Mouse (Mus musculus) myocyte (in vitro differentiated cells): ENCODE measurements around the gene Anks1b. TPM values are rescaled to one million over a fixed set of nuclear protein-coding genes. Genes with fewer than 3 reads are reported as not detected.
A peak's percentile ranks its signal among the peaks of the same experiment; 100 is the strongest.

Source experiments
- H3K27me3 ChIP-seq: one replicate; pipeline ENCODE4 v1.6.1; 2011; ENCODE audit not compliant: control insufficient read depth, insufficient read depth, insufficient read length
- H3K36me3 ChIP-seq: one replicate; pipeline ENCODE4 v1.6.1; 2011; ENCODE audit not compliant: control insufficient read depth, insufficient read depth
- H3K4me2 ChIP-seq: one replicate; pipeline ENCODE4 v1.6.1; 2011; ENCODE audit warnings: low read depth, control low read depth
- H3K4me3 ChIP-seq: one replicate; pipeline ENCODE4 v1.5.1; 2011; ENCODE audit warnings: mild to moderate bottlenecking, control low read depth, moderate library complexity
- H3K79me2 ChIP-seq: one replicate; pipeline ENCODE4 v1.6.1; 2011; ENCODE audit not compliant: control insufficient read depth, insufficient read depth
- H3ac ChIP-seq: one replicate; pipeline ENCODE4 v1.6.1; 2011; ENCODE audit not compliant: control insufficient read depth, insufficient read length
- CEBPB ChIP-seq: IDR thresholded peaks from 2 replicates; pipeline ENCODE4 v1.6.1; 2011; ENCODE audit warnings: mild to moderate bottlenecking, moderate library complexity; ENCODE audit not compliant: poor library complexity, insufficient read depth, severe bottlenecking
- E2F4 ChIP-seq: IDR thresholded peaks from one replicate; pipeline ENCODE4 v1.6.1; 2011; ENCODE audit warnings: mild to moderate bottlenecking, control low read depth, moderate library complexity; ENCODE audit not compliant: insufficient read depth
- MAX ChIP-seq: IDR thresholded peaks from one replicate; pipeline ENCODE4 v1.6.1; 2011; ENCODE audit warnings: low read depth, mild to moderate bottlenecking, control low read depth
- MYOD1 ChIP-seq, 3 experiments: IDR thresholded peaks; one replicate each; pipeline ENCODE4 v1.6.1; 2011; ENCODE audit warnings: control low read depth in 2 of 3, low read depth in 2 of 3, mild to moderate bottlenecking in 2 of 3, moderate library complexity in 1 of 3; ENCODE audit not compliant: insufficient read length in 2 of 3, control insufficient read depth in 1 of 3
- MYOG ChIP-seq, 3 experiments: IDR thresholded peaks; one replicate each; pipeline ENCODE4 v1.6.1; 2011; ENCODE audit warnings: control low read depth in 2 of 3, low read depth in 2 of 3, mild to moderate bottlenecking in 2 of 3; ENCODE audit not compliant: insufficient read length in 2 of 3, control insufficient read depth in 1 of 3, insufficient read depth in 1 of 3
- POLR2A ChIP-seq: IDR thresholded peaks from one replicate; pipeline ENCODE4 v1.6.1; 2011; ENCODE audit warnings: low read depth, mild to moderate bottlenecking, control low read depth, moderate library complexity; ENCODE audit not compliant: insufficient read length
- POLR2AphosphoS2 ChIP-seq: IDR thresholded peaks from one replicate; pipeline ENCODE4 v1.6.1; 2011; ENCODE audit warnings: low read depth, control low read depth; ENCODE audit not compliant: insufficient read length
- REST ChIP-seq: IDR thresholded peaks from one replicate; pipeline ENCODE4 v1.6.1; 2011; ENCODE audit warnings: mild to moderate bottlenecking, control low read depth, moderate library complexity; ENCODE audit not compliant: insufficient read depth, insufficient read length
- SRF ChIP-seq: IDR thresholded peaks from one replicate; pipeline ENCODE4 v1.6.1; 2011; ENCODE audit warnings: low read depth; ENCODE audit not compliant: control insufficient read depth, insufficient read length
- TCF12 ChIP-seq: IDR thresholded peaks from one replicate; pipeline ENCODE4 v1.6.1; 2011; ENCODE audit warnings: mild to moderate bottlenecking, control low read depth; ENCODE audit not compliant: poor library complexity, insufficient read depth, severe bottlenecking
- TCF3 ChIP-seq: IDR thresholded peaks from one replicate; pipeline ENCODE4 v1.6.1; 2011; ENCODE audit warnings: low read depth, control low read depth; ENCODE audit not compliant: insufficient read length
- USF1 ChIP-seq: IDR thresholded peaks from one replicate; pipeline ENCODE4 v1.6.1; 2011; ENCODE audit warnings: low read depth, mild to moderate bottlenecking, control low read depth, moderate library complexity
- polyA plus RNA-seq: library from polyadenylated mRNA; unstranded; fragments of >200 nt; fragmentation: generic; extraction: Trizol; gene quantifications from one replicate; pipeline ENCODE4 v1.2.1, GENCODE M21; 2012; ENCODE audit warnings: missing spikeins

The Anks1b gene
- polyA plus RNA-seq, 1 experiment, result 0.13 TPM

DNA sequence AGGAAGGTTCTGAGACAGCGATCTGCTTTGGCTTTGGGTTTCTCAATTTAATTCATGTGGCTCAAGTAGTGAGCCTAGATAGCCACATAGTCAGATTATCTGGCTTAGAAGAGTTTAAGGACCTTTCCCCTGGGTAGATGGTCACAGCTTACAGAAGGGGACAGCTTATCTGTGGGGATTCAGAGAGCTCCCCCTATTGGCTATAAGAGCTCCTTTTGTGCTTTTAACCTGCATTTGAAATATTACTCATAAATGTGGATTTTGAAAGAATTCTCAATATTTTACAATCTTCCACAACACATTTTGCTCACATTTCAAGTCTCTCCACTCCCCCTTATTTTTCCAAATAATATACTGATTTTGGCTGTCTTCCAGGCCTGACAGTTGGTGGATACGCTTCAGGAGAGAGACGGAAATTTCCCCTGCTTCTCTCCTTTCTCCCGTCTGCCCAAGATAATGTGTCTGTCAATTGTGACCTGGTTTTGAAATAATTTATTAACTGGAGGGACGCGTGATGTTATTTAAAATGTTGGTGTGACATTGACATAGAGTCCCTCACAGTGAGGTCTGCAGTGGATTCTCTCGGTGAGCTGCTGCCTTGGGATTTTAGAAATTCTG is 29.5 kb downstream of the Anks1b start:
- Histone ChIP-seq H3ac (no peak overlapping the region), H3K4me3 (no peak overlapping the region), H3K4me2 (no peak overlapping the region), H3K36me3 (no peaks in the 10 kb centered on the region), H3K27me3 (no peaks in the 10 kb centered on the region), H3K79me2 (no peaks in the 10 kb centered on the region)
- TF ChIP-seq MYOD1 (IDR thresholded peaks at IDR 0.05; ENCODE audit: control insufficient read depth in 1 of 3, insufficient read length in 2 of 3, low read depth in 2 of 3), result no peak
- TF ChIP-seq TCF3, result no peak
- no peak for TF ChIP-seq SRF

DNA sequence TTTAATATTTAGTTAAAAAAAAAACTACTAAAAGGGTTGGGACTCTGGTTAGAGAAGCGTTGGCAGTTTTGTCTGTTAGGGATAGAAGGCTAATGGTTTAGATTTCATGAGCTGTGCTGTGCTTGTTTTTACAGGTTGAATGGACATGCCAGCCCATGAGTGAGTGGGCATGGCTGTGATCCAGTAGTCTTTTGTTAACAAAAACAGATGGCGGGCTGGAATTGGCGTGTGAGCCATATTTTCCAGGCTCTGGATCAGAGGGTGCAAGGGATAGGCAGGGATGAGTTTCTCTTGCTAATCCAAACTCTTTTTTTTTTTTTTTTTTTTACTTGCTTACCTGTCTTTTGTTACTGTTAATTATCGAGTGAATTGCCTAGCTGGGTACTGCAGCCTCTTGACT is 38.6 kb downstream of the Anks1b start:
- Histone ChIP-seq H3K27me3 (no peaks in the 10 kb centered on the region), H3K36me3 (no peaks in the 10 kb centered on the region), H3K79me2 (no peaks in the 10 kb centered on the region), H3K4me2 (peak overlapping the region; percentile 22), H3K4me3 (no peak overlapping the region), H3ac (no peak overlapping the region)
- TF ChIP-seq POLR2AphosphoS2 (no peak), REST (no peak), MYOG (IDR thresholded peaks at IDR 0.05; ENCODE audit: control insufficient read depth in 1 of 3, insufficient read depth in 1 of 3, insufficient read length in 2 of 3, low read depth in 2 of 3) (no peak), CEBPB (no peak), USF1 (no peak), TCF3 (no peak), SRF (no peak), TCF12 (no peak), POLR2A (no peak)

DNA sequence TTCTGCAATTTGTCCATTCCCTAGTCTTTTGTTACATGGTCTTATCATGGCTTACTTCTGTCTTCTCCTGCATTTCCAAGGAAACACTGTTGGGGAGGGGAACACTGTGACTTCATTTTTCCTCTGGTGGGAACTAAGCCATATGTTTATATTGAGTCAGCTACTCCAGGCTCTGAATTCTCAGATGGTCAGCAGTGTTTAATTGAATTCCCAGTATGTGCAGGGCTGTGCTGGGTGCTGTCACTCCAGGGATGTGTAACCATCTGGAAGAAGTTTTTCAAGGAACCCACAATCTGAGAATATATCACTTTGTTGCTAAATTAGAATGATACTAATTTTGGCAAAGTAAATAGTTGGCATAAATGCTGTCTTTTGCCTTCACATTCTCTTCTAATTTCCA is 39.9 kb downstream of the Anks1b start:
- no peaks in the 10 kb centered on the region for H3K79me2 ChIP-seq
- H3ac ChIP-seq, result no peak overlapping the region
- no peak overlapping the region for H3K4me3 ChIP-seq
- no peaks in the 10 kb centered on the region for H3K27me3 ChIP-seq
- TF ChIP-seq MYOG (IDR thresholded peaks at IDR 0.05; ENCODE audit: control insufficient read depth in 1 of 3, insufficient read depth in 1 of 3, insufficient read length in 2 of 3, low read depth in 2 of 3) (no peak), REST (no peak), TCF3 (no peak), POLR2A (no peak), CEBPB (no peak), MAX (no peak), MYOD1 (IDR thresholded peaks at IDR 0.05; ENCODE audit: control insufficient read depth in 1 of 3, insufficient read length in 2 of 3, low read depth in 2 of 3) (no peak), USF1 (no peak), POLR2AphosphoS2 (no peak), TCF12 (no peak), SRF (no peak), E2F4 (no peak)
- H3K36me3 ChIP-seq, result no peaks in the 10 kb centered on the region
- H3K4me2 ChIP-seq, result no peak overlapping the region

DNA sequence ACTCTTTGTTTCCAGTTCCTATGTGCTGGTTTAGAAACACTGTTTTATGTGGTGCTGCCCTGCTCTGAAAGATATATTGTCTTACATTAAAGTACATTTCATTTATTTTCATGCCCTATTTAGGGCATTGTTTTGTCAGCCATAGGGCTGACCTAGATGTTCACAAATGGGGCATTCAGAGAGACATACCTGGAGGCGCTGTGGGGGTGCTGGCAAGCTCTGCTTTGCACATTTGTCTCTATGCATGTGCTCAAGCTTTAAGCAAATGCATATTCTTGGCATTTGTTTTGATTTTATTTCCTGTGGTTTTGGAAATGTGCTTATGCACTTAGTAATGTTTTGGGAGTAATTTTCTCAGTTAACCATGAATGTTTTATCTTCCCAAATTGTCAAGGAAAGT is 43.8 kb downstream of the Anks1b start:
- no peaks in the 10 kb centered on the region for H3K27me3 ChIP-seq
- no peak overlapping the region for H3K4me3 ChIP-seq
- no peaks in the 10 kb centered on the region for H3K36me3 ChIP-seq
- H3K4me2 ChIP-seq, result no peak overlapping the region
- no peaks in the 10 kb centered on the region for H3K79me2 ChIP-seq
- no peak overlapping the region for H3ac ChIP-seq
- TF ChIP-seq POLR2A (no peak), SRF (no peak), USF1 (no peak), MYOG (IDR thresholded peaks at IDR 0.05; ENCODE audit: control insufficient read depth in 1 of 3, insufficient read depth in 1 of 3, insufficient read length in 2 of 3, low read depth in 2 of 3) (no peak), MAX (no peak), REST (no peak), POLR2AphosphoS2 (no peak), E2F4 (no peak), CEBPB (no peak), TCF12 (no peak), TCF3 (no peak), MYOD1 (IDR thresholded peaks at IDR 0.05; ENCODE audit: control insufficient read depth in 1 of 3, insufficient read length in 2 of 3, low read depth in 2 of 3) (no peak)

DNA sequence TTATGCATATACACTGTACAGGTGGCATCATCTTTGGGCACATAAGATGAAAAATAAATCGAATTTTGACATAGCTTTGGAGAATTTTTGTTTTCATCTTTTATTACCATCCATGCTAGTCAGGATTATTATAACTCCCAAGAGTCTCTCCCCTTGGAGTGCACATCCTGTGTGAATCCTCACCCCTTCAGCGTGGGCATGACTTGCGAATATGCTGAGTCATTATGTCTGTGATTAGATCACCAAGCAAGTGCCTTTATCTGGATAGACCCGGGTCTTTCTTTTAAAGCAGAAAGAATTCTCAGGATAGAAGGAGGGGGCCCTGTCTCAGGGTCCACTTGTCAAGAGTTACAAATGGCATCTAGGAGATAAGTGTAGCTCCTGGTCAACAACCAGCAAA is 48.7 kb downstream of the Anks1b start:
- H3K4me3 ChIP-seq, result no peak overlapping the region
- H3K27me3 ChIP-seq, result no peaks in the 10 kb centered on the region
- H3K36me3 ChIP-seq, result no peaks in the 10 kb centered on the region
- H3ac ChIP-seq, result no peak overlapping the region
- no peak overlapping the region for H3K4me2 ChIP-seq
- TF ChIP-seq SRF, result no peak
- TF ChIP-seq TCF3, result no peak
- no peak for TF ChIP-seq MAX
- no peak for TF ChIP-seq POLR2A
- no peak for TF ChIP-seq MYOG (IDR thresholded peaks at IDR 0.05; ENCODE audit: control insufficient read depth in 1 of 3, insufficient read depth in 1 of 3, insufficient read length in 2 of 3, low read depth in 2 of 3)
- no peak for TF ChIP-seq MYOD1 (IDR thresholded peaks at IDR 0.05; ENCODE audit: control insufficient read depth in 1 of 3, insufficient read length in 2 of 3, low read depth in 2 of 3)
- no peak for TF ChIP-seq REST
- TF ChIP-seq TCF12, result no peak
- no peak for TF ChIP-seq POLR2AphosphoS2
- no peak for TF ChIP-seq USF1
- TF ChIP-seq CEBPB, result no peak
- TF ChIP-seq E2F4, result no peak
- no peaks in the 10 kb centered on the region for H3K79me2 ChIP-seq
